Mouse (Mus musculus) stomach, postnatal 0 days (tissue): ENCODE data around the gene Fstl1. TPM values are rescaled to one million over a fixed set of nuclear protein-coding genes. Genes with fewer than 3 reads are reported as not detected.

Experiments
- ATAC-seq: fragments of 200-750 bp; cut with Nextera tagmentation; 2 replicates; pipeline ENCODE4 v1.8.0; 2017; ENCODE audit not compliant: low FRiP score, low TSS enrichment
- DNase-seq: peaks from one replicate; pipeline ENCODE4 v3.0.0-alpha.2; 2016; ENCODE audit warnings: low spot score
- H3K27ac ChIP-seq: fragments of 300-500 bp; sonication (generic); replicated peaks from 2 replicates; pipeline ENCODE4 v1.5.1; 2014; ENCODE audit warnings: mild to moderate bottlenecking, control low read depth
- H3K27me3 ChIP-seq: fragments of 300-500 bp; sonication (generic); 2 replicates; pipeline ENCODE4 v1.6.1; 2014; ENCODE audit warnings: low read length; ENCODE audit not compliant: control insufficient read depth, insufficient read depth
- H3K36me3 ChIP-seq: fragments of 300-500 bp; sonication (generic); 2 replicates; pipeline ENCODE4 v1.6.1; 2014; ENCODE audit warnings: low read length, mixed read lengths; ENCODE audit not compliant: control insufficient read depth, insufficient read depth
- H3K4me1 ChIP-seq: fragments of 300-500 bp; sonication (generic); replicated peaks from 2 replicates; pipeline ENCODE4 v1.6.1; 2014; ENCODE audit warnings: antibody characterized with exemption; ENCODE audit not compliant: control insufficient read depth, insufficient read depth
- H3K4me2 ChIP-seq: fragments of 300-500 bp; sonication (generic); replicated peaks from 2 replicates; pipeline ENCODE4 v1.6.1; 2014; ENCODE audit warnings: low read depth, mild to moderate bottlenecking, control low read depth, moderate library complexity
- H3K4me3 ChIP-seq: fragments of 300-500 bp; sonication (generic); 2 replicates; pipeline ENCODE4 v1.5.1; 2014; ENCODE audit warnings: low read depth, low read length, control low read depth
- H3K9ac ChIP-seq: fragments of 300-500 bp; sonication (generic); 2 replicates; pipeline ENCODE4 v1.6.1; 2014; ENCODE audit warnings: mild to moderate bottlenecking, low read length, control low read depth, mixed read lengths
- H3K9me3 ChIP-seq: fragments of 300-500 bp; sonication (generic); 2 replicates; pipeline ENCODE4 v1.6.1; 2016; ENCODE audit warnings: low read length; ENCODE audit not compliant: control insufficient read depth
- CTCF ChIP-seq: IDR thresholded peaks from 2 replicates; pipeline ENCODE4 v1.5.1; 2016; ENCODE audit warnings: antibody characterized with exemption, low read depth, mild to moderate bottlenecking, moderate library complexity
- EP300 ChIP-seq: optimal IDR thresholded peaks from 2 replicates; pipeline ENCODE3; 2016; ENCODE audit warnings: antibody characterized with exemption
- WGBS: fragments of 180-500 bp; shearing (Covaris S2); extraction: QIAGEN DNeasy Blood & Tissue Kit; methylation state at CpG from one replicate; pipeline ENCODE4 v1.1.7; 2014; 5-methylcytosine and 5-hydroxymethylcytosine counted together
- polyA plus RNA-seq: library from polyadenylated mRNA; unstranded; fragments of >200 nt; fragmentation: Nextera tagmentation; extraction: Ambion mirVana; gene quantifications from 2 replicates; pipeline ENCODE4 v1.2.1, GENCODE M21; 2015

The Fstl1 gene
- polyA plus RNA-seq, 1 experiment from 2014 or later: 254 TPM

- TF ChIP-seq EP300: no peak
- TF ChIP-seq CTCF: no peak
- ATAC-seq (no peak), DNase-seq (no peak)
- Histone ChIP-seq H3K36me3 (peaks cover 8% of the 10 kb centered on the region; the same call in 1 of the 2 replicates), H3K27ac (no peak overlapping the region), H3K9ac (no peak overlapping the region), H3K4me2 (no peak overlapping the region), H3K4me3 (no peak overlapping the region), H3K9me3 (no peaks in the 10 kb centered on the region), H3K4me1 (no peaks in the 10 kb centered on the region), H3K27me3 (no peaks in the 10 kb centered on the region)
- WGBS: 83% methylated on average over 10 of the region's 10 CpGs
Measured at GRCm38 (mm10) chr16:37795651-37796150, 19.0 kb downstream of the Fstl1 start.

GRCm38 (mm10) chr16:37796270-37796669 lies 19.6 kb downstream of the Fstl1 start:
- TF ChIP-seq EP300 (no peak), CTCF (no peak)
- WGBS: 86% methylated on average over 10 of the region's 11 CpGs

GRCm38 (mm10) chr16:37801097-37801496 lies 24.4 kb downstream of the Fstl1 start:
- no peak for DNase-seq
- H3K27me3 ChIP-seq: no peaks in the 10 kb centered on the region
- peaks cover 9% of the 10 kb centered on the region; the same call in 1 of the 2 replicates for H3K36me3 ChIP-seq
- H3K9me3 ChIP-seq: no peaks in the 10 kb centered on the region
- H3K27ac ChIP-seq: no peak overlapping the region
- TF ChIP-seq CTCF (no peak), EP300 (no peak)
- H3K4me1 ChIP-seq: no peaks in the 10 kb centered on the region
- no peak overlapping the region for H3K9ac ChIP-seq
- no peak overlapping the region for H3K4me3 ChIP-seq
- 53% methylated on average over 2 of the region's 2 CpGs for WGBS
- no peak for ATAC-seq
- no peak overlapping the region for H3K4me2 ChIP-seq

More at GRCm38 (mm10) chr16:37796270-37796669, 19.6 kb downstream of the Fstl1 start:
- H3K4me3 ChIP-seq: no peak overlapping the region
- H3K9ac ChIP-seq: no peak overlapping the region
- no peaks in the 10 kb centered on the region for H3K4me1 ChIP-seq
- H3K36me3 ChIP-seq: peaks cover 8% of the 10 kb centered on the region; the same call in 1 of the 2 replicates
- no peaks in the 10 kb centered on the region for H3K27me3 ChIP-seq
- DNase-seq (no peak), ATAC-seq (no peak)
- H3K27ac ChIP-seq: no peak overlapping the region
- H3K4me2 ChIP-seq: no peak overlapping the region
- no peaks in the 10 kb centered on the region for H3K9me3 ChIP-seq

- 85% methylated on average over 4 of the region's 4 CpGs for WGBS
- H3K9ac ChIP-seq: no peak overlapping the region
- TF ChIP-seq EP300: no peak
- TF ChIP-seq CTCF: no peak
- H3K4me3 ChIP-seq: no peak overlapping the region
- no peaks in the 10 kb centered on the region for H3K4me1 ChIP-seq
- H3K9me3 ChIP-seq: no peaks in the 10 kb centered on the region
- H3K36me3 ChIP-seq: peaks cover 9% of the 10 kb centered on the region; the same call in 1 of the 2 replicates
- no peak overlapping the region for H3K27ac ChIP-seq
- no peak for ATAC-seq
- no peak overlapping the region for H3K4me2 ChIP-seq
- DNase-seq: no peak
- no peaks in the 10 kb centered on the region for H3K27me3 ChIP-seq
Measured at GRCm38 (mm10) chr16:37802686-37803295, 26.1 kb downstream of the Fstl1 start.

- Histone ChIP-seq H3K36me3 (peaks cover 9% of the 10 kb centered on the region; the same call in 1 of the 2 replicates), H3K27ac (no peak overlapping the region), H3K4me1 (no peaks in the 10 kb centered on the region), H3K4me3 (no peak overlapping the region), H3K27me3 (no peaks in the 10 kb centered on the region), H3K9me3 (no peaks in the 10 kb centered on the region), H3K4me2 (no peak overlapping the region), H3K9ac (no peak overlapping the region)
- DNase-seq (no peak), ATAC-seq (no peak)
- TF ChIP-seq CTCF (no peak), EP300 (no peak)
- WGBS: 93% methylated on average over 9 of the region's 9 CpGs
Measured at GRCm38 (mm10) chr16:37803387-37803950, 26.8 kb downstream of the Fstl1 start.
